Mouse (Mus musculus) G1E (cell line): ENCODE results near the gene Tnfsf10. TPM values are rescaled to one million over a fixed set of nuclear protein-coding genes. Genes with fewer than 3 reads are reported as not detected.

ENCODE experiments used
- ATAC-seq: 2 replicates; pipeline ENCODE4 v1.8.0; 2016; ENCODE audit warnings: mild to moderate bottlenecking; ENCODE audit not compliant: insufficient number of reproducible peaks, poor library complexity, low FRiP score, severe bottlenecking; ENCODE audit errors: extremely low read depth
- DNase-seq: peaks from one replicate; pipeline ENCODE4 v3.0.0; 2012; ENCODE audit warnings: low spot score
- H3K27me3 ChIP-seq: 2 replicates; pipeline ENCODE4 v1.6.1; 2012; ENCODE audit warnings: mild to moderate bottlenecking, low read length, inconsistent platforms; ENCODE audit not compliant: insufficient read depth
- H3K36me3 ChIP-seq: replicated peaks from 2 replicates; pipeline ENCODE3; 2012; ENCODE audit warnings: mild to moderate bottlenecking, inconsistent platforms
- H3K4me1 ChIP-seq: 2 replicates; pipeline ENCODE4 v1.6.1; 2012; ENCODE audit warnings: low read depth, low read length, inconsistent platforms, mixed read lengths; ENCODE audit not compliant: insufficient read depth
- H3K4me3 ChIP-seq: 2 replicates; pipeline ENCODE4 v1.5.1; 2012; ENCODE audit warnings: low read depth, mild to moderate bottlenecking, inconsistent platforms, low read length, moderate library complexity, mixed read lengths
- H3K9me3 ChIP-seq: replicated peaks from 2 replicates; pipeline ENCODE4 v1.6.1; 2012; ENCODE audit warnings: inconsistent platforms
- CTCF ChIP-seq: IDR thresholded peaks from 2 replicates; pipeline ENCODE4 v1.5.1; 2012; ENCODE audit warnings: low read depth, low read length, inconsistent platforms, mixed read lengths
- GATA1 ChIP-seq: IDR thresholded peaks from 2 replicates; pipeline ENCODE4 v1.6.1; 2012; ENCODE audit warnings: borderline replicate concordance, low read length, inconsistent platforms, mixed read lengths
- GATA2 ChIP-seq: IDR thresholded peaks from 2 replicates; pipeline ENCODE4 v1.6.1; 2012; ENCODE audit warnings: low read depth, low read length, inconsistent platforms, borderline replicate concordance
- POLR2AphosphoS5 ChIP-seq: IDR thresholded peaks from 2 replicates; pipeline ENCODE4 v1.6.1; 2012; ENCODE audit warnings: low read depth, low read length, inconsistent platforms; ENCODE audit not compliant: insufficient replicate concordance
- TAL1 ChIP-seq: conservative IDR thresholded peaks from 2 replicates; pipeline ENCODE4 v1.6.1; 2012; ENCODE audit warnings: low read depth, low read length, inconsistent platforms, mixed read lengths
- polyA plus RNA-seq: library from polyadenylated mRNA; stranded (reverse); fragments of >175 nt; gene quantifications from 2 replicates; pipeline ENCODE4 v1.2.3, GENCODE M21; 2012
- total RNA-seq, 2 experiments: library from RNA; stranded (forward) in 1 of 2; stranded (reverse) in 1 of 2; fragments of 200-1000 nt in 1 of 2; fragments of >200 nt in 1 of 2; fragmentation: Nextera tagmentation in 1 of 2; gene quantifications; 2 replicates each; pipeline ENCODE4 v1.2.3; 2014 to 2017

The Tnfsf10 gene
- total and polyA plus RNA-seq, 3 experiments, result 0.14 to 5.3 (median 2.6) TPM

DNA sequence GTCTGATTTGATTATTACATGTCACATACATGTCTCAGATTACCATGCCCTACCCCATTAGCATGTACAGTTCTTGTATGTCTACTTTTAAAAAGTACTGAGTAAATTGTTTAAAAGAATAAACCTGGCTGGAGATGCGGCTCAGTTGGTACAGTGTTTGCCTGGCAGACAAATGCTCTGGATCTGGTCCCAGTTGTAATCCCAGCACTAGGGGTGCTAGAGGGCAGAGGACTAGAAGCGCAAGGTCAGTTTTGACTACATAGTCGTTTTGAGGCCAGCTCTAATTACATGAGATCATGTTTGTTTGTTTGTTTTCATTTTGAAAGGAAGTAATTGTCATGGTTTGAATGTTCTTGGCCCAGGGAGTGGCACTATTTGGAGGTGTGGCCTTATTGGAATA lies 68.0 kb downstream of the Tnfsf10 start:
- Histone ChIP-seq H3K9me3 (no peaks in the 10 kb centered on the region), H3K4me1 (no peaks in the 10 kb centered on the region), H3K27me3 (no peaks in the 10 kb centered on the region; the same call in 1 of the 2 replicates), H3K4me3 (no peak overlapping the region), H3K36me3 (no peaks in the 10 kb centered on the region)
- no peak for ATAC-seq
- no peak for DNase-seq
- TF ChIP-seq GATA1 (no peak), GATA2 (no peak), TAL1 (no peak), CTCF (no peak)

DNA sequence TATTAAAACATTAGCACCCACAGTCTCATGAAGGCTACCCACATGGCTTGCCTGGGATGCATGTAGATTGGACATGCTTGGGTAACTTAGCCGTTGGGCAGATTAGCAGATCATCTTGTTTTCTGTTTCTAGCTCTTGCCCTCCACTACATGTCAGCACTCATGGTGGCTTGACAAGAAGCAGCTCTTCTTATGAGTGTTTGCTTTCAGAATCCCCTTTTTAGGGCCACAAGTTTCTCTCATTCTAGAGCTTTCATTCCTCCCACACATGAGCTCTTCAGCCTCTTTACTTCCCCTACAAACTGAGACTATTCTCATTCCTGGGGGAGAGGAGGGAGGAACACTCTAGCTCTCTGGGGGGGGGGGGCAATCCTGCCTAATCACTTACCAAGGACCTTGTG lies 73.1 kb downstream of the Tnfsf10 start:
- Histone ChIP-seq H3K4me1 (no peaks in the 10 kb centered on the region), H3K4me3 (no peak overlapping the region), H3K9me3 (no peaks in the 10 kb centered on the region), H3K36me3 (no peaks in the 10 kb centered on the region), H3K27me3 (no peaks in the 10 kb centered on the region; the same call in 1 of the 2 replicates)
- TF ChIP-seq GATA2 (no peak), GATA1 (no peak), POLR2AphosphoS5 (no peak), CTCF (no peak), TAL1 (no peak)
- ATAC-seq (no peak), DNase-seq (no peak)

Other genes with a start within 250 kb of the Tnfsf10 start
- gene Ect2, start 163.2 kb upstream of the Tnfsf10 start, total RNA-seq (2014; fragmentation: Nextera tagmentation), result 130 and 191 TPM in 2 replicates
- gene Ect2, start 163.2 kb upstream of the Tnfsf10 start, total RNA-seq (2017), result 65.2 and 77.4 TPM in 2 replicates
- 1.6 and 1.9 TPM in 2 replicates for gene Ect2, start 163.2 kb upstream of the Tnfsf10 start, polyA plus RNA-seq
- 25.7 and 28.1 TPM in 2 replicates for gene Nceh1, start 134.1 kb upstream of the Tnfsf10 start, total RNA-seq (2014; fragmentation: Nextera tagmentation)
- gene Nceh1, start 134.1 kb upstream of the Tnfsf10 start, total RNA-seq (2017), result 40.5 and 45.1 TPM in 2 replicates
- 17.2 and 19.7 TPM in 2 replicates for gene Nceh1, start 134.1 kb upstream of the Tnfsf10 start, polyA plus RNA-seq
- not detected in 2 replicates for gene Ghsr, start 54.3 kb downstream of the Tnfsf10 start, total RNA-seq (2014; fragmentation: Nextera tagmentation)
- under 0.01 and 0.16 TPM in 2 replicates for gene Ghsr, start 54.3 kb downstream of the Tnfsf10 start, total RNA-seq (2017)
- not detected in 2 replicates for gene Ghsr, start 54.3 kb downstream of the Tnfsf10 start, polyA plus RNA-seq